38 mouse cellular contexts compared by ENCODE assay signal in genomic region chr12:84604001-84604400, GRCm38 (mm10). TPM values are rescaled to one million over a fixed set of nuclear protein-coding genes. Genes with fewer than 3 reads are reported as not detected.
"Had no signal": no experiment of that assay in that cellular context is flagged by ENCODE, and none has a peak within 500 bp of the region (broad histone marks: within the 10 kb centered on the region; RNA-seq: fewer than 3 reads in every experiment).

No protein-coding gene starts in this region.

- ATAC-seq: forebrain, embryonic 13.5 days; forebrain, embryonic 14.5 days; forebrain, embryonic 15.5 days; forebrain, embryonic 16.5 days; forebrain, postnatal 0 days had no signal

- H3K9me3 ChIP-seq: embryonic facial prominence, embryonic 10.5 days; embryonic facial prominence, embryonic 12.5 days; embryonic facial prominence, embryonic 13.5 days; embryonic facial prominence, embryonic 15.5 days; forebrain, embryonic 10.5 days; forebrain, embryonic 12.5 days; forebrain, embryonic 13.5 days; forebrain, embryonic 15.5 days had no signal

- H3K4me2 ChIP-seq: embryonic facial prominence, embryonic 12.5 days; embryonic facial prominence, embryonic 13.5 days; embryonic facial prominence, embryonic 15.5 days; forebrain, embryonic 12.5 days; forebrain, embryonic 13.5 days; forebrain, embryonic 15.5 days had no signal

- DNase-seq: cerebellum, adult 2 months; cerebellum, adult 8-10 months; cerebellum, adult 9-10 months; cerebellum, adult 9-11 months; cerebellum, postnatal 10 days; cerebellum, postnatal 14 days; cerebellum, postnatal 25 days; cerebellum, postnatal 36 days; embryo, embryonic 11 days; forebrain, postnatal 0 days; gastrocnemius, adult 2 months; gastrocnemius, postnatal 10 days; gastrocnemius, postnatal 14 days; gastrocnemius, postnatal 25 days; gastrocnemius, postnatal 36 days; heart, adult 11 months; heart, adult 18-20 months; heart, adult 2 months had no signal

- H3K27ac ChIP-seq: embryonic facial prominence, embryonic 10.5 days; embryonic facial prominence, embryonic 12.5 days; embryonic facial prominence, embryonic 13.5 days; embryonic facial prominence, embryonic 15.5 days; forebrain, embryonic 10.5 days; forebrain, embryonic 12.5 days; forebrain, embryonic 13.5 days; forebrain, embryonic 15.5 days; gastrocnemius, adult 2 months; heart, adult 2 months had no signal

- H3K9ac ChIP-seq: embryonic facial prominence, embryonic 12.5 days; embryonic facial prominence, embryonic 13.5 days; embryonic facial prominence, embryonic 15.5 days; forebrain, embryonic 12.5 days; forebrain, embryonic 13.5 days; forebrain, embryonic 15.5 days; forebrain, postnatal 0 days had no signal

- H3K27me3 ChIP-seq: embryonic facial prominence, embryonic 15.5 days; forebrain, embryonic 13.5 days; forebrain, embryonic 15.5 days had no signal

- H3K4me1 ChIP-seq: embryonic facial prominence, embryonic 10.5 days; embryonic facial prominence, embryonic 12.5 days; embryonic facial prominence, embryonic 13.5 days; embryonic facial prominence, embryonic 15.5 days; forebrain, embryonic 12.5 days; forebrain, embryonic 13.5 days; forebrain, embryonic 15.5 days had no signal

- H3K4me3 ChIP-seq: embryonic facial prominence, embryonic 10.5 days; embryonic facial prominence, embryonic 12.5 days; embryonic facial prominence, embryonic 13.5 days; embryonic facial prominence, embryonic 15.5 days; erythroblast, embryonic 14.5 days; forebrain, embryonic 10.5 days; forebrain, embryonic 12.5 days; forebrain, embryonic 13.5 days; forebrain, embryonic 15.5 days; gastrocnemius, adult 2 months; heart, adult 2 months had no signal

RNA-seq across cellular contexts. Expression of gene Vsx2, which starts 34.4 kb away (rescaled TPM):
- total RNA-seq: common myeloid progenitor, adult 5-6 weeks; gastrocnemius, adult 2 months; gastrocnemius, adult 8-10 months; gastrocnemius, postnatal 14 days; gastrocnemius, postnatal 25 days; gastrocnemius, postnatal 36 days; gastrocnemius, postnatal 4 days; granulocyte monocyte progenitor cell, adult 5-6 weeks; heart, adult 18-20 months; heart, adult 2 months had no signal
- polyA plus RNA-seq: erythroblast, embryonic 14.5 days; forebrain, embryonic 11.5 days; forebrain, embryonic 13.5 days; forebrain, embryonic 14.5 days; gonadal fat pad, adult 2 months; heart, adult 2 months had no signal

RNA-seq across cellular contexts. Expression of gene Vrtn, which starts 36.8 kb away (rescaled TPM):
- total RNA-seq: common myeloid progenitor, adult 5-6 weeks; forebrain, postnatal 0 days; gastrocnemius, adult 2 months; gastrocnemius, adult 8-10 months; gastrocnemius, postnatal 10 days; gastrocnemius, postnatal 14 days; gastrocnemius, postnatal 25 days; gastrocnemius, postnatal 36 days; gastrocnemius, postnatal 4 days; granulocyte monocyte progenitor cell, adult 5-6 weeks; heart, adult 18-20 months; heart, adult 2 months had no signal
- polyA plus RNA-seq: cerebellum, adult 2 months; embryonic facial prominence, embryonic 10.5 days; embryonic facial prominence, embryonic 11.5 days; embryonic facial prominence, embryonic 12.5 days; embryonic facial prominence, embryonic 13.5 days; embryonic facial prominence, embryonic 14.5 days; erythroblast, embryonic 14.5 days; forebrain, embryonic 10.5 days; forebrain, embryonic 11.5 days; forebrain, embryonic 12.5 days; forebrain, embryonic 13.5 days; forebrain, embryonic 14.5 days; forebrain, embryonic 15.5 days; frontal cortex, adult 2 months; gonadal fat pad, adult 2 months; heart, adult 2 months had no signal
